Mouse (Mus musculus) layer of hippocampus, adult 9-10 months (tissue): ENCODE results near the gene Col7a1.

ENCODE experiments used
- DNase-seq: peaks from one replicate; pipeline ENCODE4 v3.0.0; 2022; ENCODE audit warnings: low spot score

The Col7a1 gene

DNA sequence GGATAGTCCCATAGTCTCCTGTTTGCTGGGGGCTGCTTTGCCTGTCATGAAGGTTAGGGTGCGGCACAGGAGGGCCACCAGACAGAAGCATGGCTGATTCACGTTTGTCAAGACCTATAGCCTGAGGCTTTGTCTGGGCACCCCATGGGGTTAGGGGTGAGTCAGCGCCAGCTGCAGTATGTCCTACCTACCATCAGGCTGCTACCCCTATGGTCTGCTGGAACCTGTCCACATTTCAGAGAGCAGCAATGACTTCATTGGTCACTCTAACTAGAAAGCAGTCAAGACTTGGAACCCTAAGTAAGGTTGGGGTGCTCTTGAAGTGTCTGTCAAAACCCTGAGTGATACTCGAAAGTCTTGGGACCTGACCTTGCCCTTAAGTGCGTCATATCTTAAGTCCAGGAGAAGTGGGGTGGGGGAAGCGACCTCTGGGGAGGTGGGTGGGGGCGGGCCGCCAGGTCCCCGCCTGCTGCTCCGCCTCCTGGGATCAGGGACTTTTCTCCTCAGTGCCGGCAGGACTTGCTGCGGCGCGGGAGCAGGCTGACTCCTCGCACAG lies at the start of gene Col7a1:
Gene Col7a1 (plus strand): TSS at position 506 of the 556 bp plus-strand sequence.
- DNase-seq: no peak

DNA sequence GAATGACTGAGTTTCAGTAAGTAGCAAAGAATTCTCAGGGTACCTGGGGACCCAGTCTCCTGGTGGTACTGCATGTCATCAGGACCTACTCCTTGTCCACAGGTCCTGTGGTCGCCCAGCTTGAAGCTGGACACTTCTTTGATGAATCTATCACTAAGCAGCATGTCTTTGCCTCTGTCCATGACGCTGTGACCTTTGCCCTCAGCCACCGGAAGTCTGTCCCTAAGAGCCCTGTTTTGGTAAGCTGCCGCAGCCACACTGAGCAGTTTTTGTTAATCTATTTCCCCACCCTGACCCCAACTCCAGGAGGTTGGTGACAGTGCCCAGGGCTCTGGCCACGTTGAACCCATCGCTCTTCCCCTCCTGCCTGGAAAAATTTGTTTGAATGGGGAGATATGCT lies 41.1 kb upstream of the Col7a1 start:
- DNase-seq: no peak

DNA sequence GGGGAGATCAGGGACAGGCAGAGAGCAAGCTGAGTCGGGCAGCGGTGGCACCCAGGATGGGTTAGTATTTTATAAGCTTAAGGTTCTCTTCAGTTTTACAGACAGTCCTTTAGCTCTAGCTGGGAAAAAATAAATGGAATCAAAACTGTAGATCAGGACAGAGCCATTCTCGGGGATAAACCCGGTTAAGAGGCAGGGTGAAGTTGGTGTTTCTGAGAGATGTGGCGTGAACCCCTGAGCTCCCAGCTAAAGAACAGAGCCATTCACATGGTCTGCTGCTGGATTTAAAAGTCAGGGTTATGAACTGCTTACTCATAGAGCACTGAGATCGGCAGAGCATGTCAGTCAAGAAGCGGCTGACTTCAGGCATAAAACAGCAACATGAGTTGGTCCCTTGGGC lies 40.2 kb upstream of the Col7a1 start:
- DNase-seq: no peak

DNA sequence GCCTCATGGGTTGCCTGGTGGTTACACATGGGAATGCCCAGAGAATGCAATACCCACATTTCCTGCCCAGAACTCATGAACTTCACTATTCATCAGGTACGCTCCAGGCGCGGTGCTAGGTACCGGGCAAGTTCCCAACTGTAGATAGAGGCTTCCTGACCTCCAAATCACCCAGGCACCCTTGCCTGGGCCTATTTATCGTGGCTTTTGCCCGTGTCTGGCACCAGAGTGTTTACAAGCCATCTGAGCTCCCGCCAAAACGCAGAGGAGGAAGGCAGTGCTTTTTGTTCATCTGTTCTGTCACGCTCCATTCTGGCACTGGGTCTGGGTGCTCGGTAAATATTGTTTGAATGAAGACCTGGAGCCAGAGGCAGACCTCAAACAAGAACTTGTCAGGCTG lies 39.8 kb upstream of the Col7a1 start:
- DNase-seq: no peak

DNA sequence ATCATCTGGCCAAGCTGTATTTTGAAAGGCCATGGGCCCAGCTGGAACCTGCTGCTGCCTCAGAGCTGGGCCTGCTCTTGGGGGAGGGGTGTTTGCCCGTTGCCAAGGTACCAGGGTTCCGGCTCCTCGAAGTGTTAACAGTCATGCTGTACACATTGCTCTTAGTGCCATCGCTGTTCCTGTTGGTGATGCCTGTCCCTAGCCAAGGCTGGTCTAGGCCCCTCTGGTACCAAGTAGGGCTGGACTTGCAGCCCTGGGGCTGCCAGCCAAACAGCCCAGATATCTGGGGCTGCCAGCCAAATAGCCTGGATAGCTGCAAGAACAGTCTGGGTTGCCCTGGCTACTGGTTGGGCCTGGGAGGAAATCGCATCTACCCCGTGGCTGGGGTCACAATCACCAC lies 38.9 kb upstream of the Col7a1 start, which contains the start of gene Tmem89:
Gene Tmem89 (plus strand): TSS at position 129 of the 400 bp plus-strand sequence.
- no peak for DNase-seq

DNA sequence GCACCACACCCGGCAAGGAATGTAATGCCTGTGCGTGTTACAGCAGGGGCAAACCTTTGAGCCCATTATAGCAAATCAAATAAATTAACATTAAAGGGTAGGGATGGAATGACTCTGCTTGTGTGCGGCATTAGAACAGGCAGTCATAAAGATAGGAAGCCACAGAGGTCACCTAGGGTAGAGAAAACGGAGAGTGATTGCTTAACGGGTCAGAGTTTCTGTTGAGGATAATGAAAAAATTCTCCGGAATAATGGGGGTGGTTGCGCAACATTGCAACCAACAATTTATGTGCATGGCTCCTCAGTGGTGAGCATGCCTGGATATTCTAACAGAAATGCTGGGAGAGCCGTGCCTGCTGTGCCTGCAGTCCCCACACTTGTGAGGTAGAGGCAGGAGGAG lies 27.5 kb upstream of the Col7a1 start:
- DNase-seq: no peak

DNA sequence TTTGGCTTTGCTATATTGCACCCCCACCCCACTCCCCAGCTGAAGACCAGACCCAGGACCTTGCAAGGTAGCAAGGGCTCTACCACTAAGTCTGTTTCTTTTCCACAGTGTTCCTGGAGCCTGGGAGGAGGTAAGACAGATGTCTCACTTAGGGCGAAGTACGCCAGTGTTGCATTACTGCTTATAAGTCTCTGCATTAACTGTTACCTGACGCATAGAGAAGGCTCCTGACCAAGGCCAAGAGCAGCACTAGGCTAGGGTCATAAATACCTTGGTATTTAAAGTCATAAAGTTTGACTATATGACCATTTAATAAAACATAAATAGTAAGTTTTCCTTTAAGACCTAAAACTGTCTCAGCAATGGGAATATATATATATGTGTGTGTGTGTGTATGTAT lies 25.0 kb upstream of the Col7a1 start:
- no peak for DNase-seq

DNA sequence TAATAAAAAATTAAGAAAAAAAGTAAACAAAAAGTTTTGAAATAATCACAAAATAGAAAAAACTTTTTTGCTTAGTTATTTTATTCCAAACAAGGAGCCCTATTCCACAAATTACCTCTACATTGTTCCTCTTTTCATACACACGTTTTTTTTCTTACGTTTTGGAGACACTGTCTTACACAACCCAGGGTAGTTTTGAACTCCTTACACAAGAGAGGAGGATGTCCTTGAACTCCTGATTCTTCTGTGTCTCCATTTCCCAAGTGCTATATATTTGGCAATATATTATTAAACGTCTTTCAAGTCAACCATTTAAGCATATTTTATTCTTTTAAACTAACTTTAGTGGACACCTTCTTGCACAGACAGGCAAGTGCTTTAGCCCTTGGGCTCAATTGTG lies 17.4 kb upstream of the Col7a1 start:
- no peak for DNase-seq

DNA sequence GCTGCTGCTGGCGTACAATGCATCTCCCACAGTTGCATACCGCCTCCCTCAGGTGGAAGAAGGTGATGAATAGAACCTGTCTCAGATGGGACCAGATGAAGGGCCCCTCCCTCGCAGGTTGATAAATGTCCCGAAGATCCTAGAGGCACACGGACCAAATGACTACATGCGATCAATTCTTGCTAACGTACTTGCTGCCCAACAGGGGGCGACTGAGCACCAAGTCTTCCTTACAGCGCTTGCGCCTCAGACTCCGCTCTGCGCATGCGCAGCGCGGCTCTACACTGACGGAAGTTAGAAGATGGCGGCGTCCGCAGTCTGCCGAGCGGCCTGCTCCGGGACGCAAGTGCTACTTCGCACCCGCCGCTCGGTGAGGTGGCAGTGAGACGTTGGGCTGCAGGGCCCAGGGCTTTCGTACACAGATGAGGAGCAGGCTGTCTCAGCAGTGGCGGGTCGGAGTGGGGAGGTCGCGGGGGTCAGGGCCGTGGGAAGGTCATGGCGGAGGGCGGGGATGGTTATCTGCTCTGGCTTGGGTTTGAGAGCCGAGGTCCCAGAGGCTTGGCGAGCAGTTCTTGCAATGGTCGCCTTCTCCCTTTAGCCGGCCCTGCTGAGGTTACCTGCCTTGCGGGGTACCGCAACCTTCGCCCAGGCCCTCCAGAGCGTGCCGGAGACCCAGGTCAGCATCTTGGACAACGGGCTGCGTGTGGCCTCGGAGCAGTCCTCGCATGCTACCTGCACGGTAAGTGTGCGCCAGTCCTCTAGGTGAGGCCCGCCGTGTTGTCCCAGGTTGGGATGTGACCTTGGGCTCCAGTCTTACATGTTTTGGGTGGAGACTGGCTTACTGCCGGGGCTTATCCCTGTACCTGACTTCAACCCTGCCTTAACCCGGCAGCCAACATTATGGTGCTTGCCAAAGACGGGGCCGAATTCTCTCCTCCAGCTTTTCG lies 16.7 kb upstream of the Col7a1 start, which contains the start of gene Uqcrc1:
Gene Uqcrc1 (plus strand): TSS at position 216 of the 947 bp plus-strand sequence.
- DNase-seq: peak; percentile 78

DNA sequence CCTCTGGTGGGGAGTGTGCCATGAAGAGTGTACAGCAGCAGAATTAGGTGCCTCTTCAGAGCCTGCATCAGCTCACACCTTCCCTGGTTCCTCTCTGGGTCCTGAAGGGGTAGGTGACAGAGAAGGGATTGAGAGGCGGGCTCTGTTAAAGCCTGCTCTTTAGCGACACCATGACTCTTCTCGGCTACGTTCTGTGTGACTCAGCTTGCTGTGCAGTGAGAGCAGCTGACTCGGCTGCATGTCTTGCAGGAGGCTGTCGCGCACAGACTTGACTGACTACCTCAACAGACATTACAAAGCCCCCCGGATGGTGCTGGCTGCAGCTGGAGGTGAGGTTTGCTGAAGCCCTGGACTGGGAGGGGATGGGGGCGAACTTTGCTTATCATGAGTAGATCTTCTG lies 8.3 kb upstream of the Col7a1 start:
- DNase-seq: no peak

DNA sequence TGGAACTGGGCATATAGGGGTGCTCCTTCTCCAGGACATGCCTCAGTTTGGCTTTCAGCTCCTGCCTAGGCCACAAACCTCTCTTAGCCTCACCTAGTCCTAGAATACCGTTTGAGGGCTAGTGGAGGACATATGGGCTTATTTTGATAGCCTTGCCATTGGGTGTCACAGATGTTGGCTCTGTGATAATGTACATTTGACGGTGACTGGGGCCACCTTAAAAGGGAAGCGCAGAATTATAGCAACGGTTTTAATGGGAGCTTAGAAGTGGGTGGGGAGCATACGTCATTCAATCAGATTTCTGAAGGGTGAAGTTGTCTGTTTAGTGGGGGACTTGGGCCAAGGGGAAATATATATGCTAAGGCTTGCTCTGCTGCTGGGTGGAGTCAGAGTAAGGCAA lies 7.8 kb upstream of the Col7a1 start:
- no peak for DNase-seq

DNA sequence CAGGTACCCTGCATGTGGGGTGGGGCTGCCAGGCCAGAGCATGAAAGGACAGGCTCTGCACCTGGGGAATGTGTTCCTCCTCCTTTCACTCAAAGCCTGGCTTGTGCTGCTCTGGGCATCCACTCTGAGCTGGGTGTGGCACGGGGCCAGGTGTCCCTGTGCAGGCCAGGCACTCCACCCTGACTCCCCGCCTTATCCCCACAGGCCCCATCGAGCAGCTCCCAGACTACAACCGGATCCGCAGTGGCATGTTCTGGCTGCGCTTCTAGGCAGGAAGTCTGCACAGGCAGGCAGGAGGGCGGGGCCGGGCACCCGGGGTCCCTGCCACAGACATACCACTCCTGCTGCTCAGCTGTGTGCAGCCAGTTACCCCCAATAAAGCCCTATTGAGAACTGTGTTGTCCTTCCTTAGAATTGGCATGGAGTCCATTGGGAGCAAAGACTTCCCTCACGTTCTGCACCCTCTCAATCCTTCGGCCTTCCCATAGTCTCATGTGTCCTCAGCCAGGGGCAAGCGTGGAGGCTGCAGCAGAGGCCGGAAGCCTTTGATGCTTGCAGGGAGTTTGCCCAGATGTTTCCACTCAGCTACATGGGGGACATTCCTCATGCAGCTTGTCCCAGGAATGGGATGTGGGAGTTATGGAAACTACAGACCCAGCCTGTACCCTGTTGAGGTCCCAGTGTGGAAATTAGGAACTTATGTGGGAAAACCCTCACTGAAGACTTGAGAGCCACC lies 4.0 kb upstream of the Col7a1 start:
- DNase-seq: no peak

DNA sequence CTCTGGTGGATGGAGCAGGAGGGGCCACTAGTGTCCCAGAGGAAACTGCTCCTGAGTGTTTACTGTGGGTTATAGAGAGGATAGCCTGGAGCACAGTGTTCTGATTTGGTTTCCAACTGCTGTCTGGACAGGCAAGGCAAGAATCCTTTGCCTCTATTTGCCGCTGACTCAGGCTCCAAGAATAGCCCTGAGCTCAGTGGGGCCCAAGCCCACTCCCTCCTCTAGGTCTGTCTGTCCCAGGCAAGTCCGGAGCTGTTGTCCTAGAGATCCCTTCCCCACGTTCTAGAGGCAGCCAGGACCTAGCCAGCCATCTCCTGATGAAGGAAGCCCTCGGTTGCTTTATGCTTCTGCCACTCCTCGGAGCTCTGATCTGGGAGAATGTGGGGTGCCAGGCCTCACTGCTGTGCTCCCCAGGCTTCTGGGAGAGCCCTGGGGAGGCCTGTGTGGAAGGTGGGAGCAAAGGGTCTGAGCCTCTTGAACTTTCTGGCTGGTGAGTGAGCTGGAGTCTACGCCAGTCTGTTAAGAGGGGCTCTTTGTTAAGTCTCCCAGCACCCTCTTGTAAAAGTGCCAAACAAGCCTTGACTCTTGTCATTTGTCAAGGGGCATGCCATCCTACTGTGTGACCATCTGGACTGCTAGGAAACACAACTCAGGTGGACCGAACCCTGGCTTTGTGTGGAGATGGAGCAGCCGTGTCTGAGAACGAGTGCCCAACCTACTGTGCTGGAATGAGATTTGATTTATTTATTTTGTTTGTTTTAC lies 3.2 kb upstream of the Col7a1 start:
- DNase-seq: no peak

DNA sequence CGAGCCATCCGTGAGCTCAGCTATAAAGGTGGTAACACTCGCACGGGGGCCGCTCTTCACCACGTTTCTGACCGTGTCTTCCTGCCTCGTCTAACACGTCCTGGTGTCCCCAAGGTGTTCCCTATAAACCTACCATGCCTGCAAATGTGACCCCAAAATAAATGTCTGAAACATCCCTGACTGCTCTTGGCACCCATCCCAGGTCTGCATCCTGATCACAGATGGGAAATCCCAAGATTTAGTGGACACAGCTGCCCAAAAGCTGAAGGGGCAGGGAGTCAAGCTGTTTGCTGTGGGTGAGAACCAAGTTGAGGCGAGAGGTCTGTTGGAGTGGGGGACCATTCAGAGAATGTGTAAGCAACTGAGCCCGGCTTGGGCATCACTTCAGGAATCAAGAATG lies 1.9 kb downstream of the Col7a1 start:
- DNase-seq: no peak

DNA sequence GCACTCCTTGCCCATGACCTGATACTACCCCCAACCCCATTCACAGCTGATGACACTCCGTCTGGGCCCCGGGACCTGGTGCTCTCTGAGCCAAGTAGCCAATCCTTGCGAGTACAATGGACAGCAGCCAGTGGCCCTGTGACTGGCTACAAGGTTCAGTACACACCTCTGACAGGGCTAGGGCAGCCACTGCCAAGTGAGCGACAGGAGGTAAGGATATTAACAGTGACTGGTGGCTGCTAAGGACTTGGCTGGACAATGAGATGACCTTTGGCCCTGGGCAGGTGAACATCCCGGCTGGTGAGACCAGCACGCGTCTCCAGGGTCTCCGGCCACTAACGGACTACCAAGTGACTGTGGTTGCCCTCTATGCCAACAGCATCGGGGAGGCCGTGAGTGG lies 2.5 kb downstream of the Col7a1 start:
- DNase-seq: no peak

DNA sequence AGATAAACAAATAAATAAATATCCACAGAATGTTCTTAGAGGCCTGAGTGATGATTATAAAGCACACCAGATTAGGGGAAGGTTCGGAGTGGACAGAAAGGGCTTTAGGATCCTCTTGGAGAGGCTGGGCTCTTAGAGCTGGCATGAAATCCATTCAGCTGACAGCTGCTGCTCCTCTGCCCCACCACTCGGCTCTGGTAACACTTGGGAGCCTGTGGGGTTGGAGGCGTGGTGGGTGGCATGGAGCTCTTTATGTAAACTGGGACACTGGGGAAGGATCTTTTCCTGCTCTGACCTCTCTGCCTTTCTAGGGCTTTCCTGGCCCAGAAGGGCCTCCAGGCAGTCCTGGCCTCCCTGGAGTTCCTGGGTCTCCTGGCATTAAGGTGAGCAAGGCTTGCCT lies 10.2 kb downstream of the Col7a1 start:
- no peak for DNase-seq

DNA sequence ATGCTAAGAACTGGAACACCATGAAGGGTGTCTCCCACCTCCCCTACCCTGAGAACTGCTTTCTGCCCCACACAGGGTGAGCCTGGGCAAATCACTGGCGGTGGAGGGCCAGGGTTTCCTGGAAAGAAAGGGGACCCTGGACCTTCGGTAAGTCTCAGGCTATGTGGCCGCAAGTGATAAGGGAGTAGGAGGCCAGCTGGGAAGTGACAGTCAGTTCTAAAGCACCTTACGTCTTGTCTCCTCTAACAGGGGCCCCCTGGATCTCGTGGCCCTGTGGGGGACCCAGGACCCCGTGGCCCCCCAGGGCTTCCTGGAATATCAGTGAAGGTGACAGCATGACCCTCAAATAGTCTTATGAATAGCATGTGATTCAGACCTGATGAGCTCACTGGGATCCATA lies 11.0 kb downstream of the Col7a1 start:
- no peak for DNase-seq

DNA sequence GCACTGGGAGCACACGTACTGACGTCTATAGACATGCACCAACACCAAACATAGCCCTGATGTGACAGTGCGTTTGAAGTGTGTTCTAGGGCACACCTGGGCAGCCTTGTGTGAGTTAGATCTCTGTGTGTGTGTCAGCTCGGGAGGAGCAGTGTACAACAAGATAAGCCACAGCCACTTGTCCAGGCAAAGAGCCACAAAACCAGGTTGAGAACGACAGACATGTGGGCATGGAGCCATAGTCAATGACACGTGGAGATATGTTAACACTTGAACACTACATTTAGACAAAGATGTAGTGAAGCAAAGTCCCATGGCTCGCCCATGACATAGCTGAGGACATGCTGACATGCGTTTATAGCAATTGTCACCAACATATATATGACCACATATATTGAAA lies 17.2 kb downstream of the Col7a1 start:
- no peak for DNase-seq

DNA sequence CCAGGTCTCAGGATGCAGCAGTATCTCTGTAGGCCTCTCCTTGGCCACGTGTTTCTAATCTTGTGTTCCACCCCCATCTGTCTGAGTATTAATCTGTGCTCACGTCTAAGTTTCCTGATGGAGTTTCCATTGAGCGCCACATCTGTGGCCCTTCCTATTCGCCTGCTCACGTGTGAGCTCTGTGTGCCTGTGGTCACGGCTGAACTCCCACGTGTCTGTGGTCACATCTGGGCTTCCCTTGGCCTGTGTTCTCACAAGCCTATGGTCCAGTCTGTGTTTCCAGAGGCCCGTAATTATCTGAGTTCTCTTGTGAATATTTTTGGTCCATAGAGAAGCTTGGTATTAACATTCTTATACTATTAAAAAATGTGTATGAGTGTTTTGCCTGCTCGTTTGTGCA lies 23.1 kb downstream of the Col7a1 start:
- DNase-seq: no peak

DNA sequence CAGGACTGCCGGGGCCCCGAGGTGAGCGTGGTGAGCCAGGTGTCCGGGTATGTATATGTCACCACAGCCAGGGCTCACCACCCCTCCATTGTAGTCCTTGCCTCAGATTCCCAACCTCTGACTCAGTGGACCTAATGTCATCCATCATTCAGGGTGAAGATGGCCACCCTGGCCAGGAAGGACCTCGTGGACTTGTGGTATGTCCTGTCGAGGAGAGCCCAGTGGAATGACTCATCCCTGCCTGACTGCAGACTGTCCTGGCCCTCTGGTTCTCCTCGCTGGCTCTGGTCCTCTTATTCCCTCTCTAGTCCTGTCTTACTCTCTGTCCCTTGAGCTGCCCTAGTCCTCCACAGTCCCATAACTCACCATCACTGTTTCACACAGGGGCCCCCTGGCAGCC lies 24.6 kb downstream of the Col7a1 start:
- no peak for DNase-seq

DNA sequence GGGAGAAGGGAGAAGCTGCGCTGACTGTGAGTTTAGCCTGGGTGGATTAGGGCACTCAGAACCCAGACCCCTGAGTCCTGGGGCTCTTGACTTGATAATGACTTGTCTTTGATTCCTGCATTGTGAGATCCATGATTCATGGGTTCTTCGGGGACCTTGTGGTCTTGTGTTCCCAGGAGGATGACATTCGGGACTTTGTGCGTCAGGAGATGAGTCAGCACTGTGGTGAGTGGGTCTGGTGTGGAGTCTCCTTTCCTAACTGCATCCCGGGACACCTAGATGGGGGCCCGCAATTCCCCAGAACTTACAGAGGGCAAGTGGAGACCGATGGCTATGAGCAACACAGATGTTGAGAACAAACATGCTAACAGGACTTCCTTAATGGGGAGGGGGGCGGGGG lies 29.1 kb downstream of the Col7a1 start:
- no peak for DNase-seq

DNA sequence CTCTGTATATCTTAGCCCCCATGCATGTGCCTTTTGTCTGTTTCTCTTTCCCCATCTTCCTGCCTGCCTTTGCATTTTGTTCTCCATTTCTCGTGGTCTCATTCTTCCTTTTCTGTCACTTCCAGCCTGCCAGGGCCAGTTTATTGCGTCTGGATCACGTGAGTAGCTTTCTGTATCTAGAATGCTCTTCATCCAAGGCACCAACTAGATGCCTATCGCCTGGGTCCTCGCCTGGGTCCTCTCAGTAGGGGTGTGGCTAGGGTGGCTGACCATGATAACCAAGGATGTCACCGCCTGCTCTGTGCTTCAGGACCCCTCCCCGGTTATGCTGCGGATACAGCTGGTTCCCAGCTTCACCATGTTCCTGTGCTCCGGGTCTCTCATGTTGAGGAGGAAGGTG lies 29.8 kb downstream of the Col7a1 start:
- no peak for DNase-seq
